Mouse (Mus musculus) c-Kit-positive CD71-positive TER-119-negative erythroid progenitor cells, embryonic 14.5 days (primary cell): Measurements from ENCODE around the gene Glce.

Experiments
- DNase-seq: peaks from one replicate; pipeline ENCODE4 v3.0.0-alpha.2; 2013; ENCODE audit warnings: low read depth

Glce gene

DNA sequence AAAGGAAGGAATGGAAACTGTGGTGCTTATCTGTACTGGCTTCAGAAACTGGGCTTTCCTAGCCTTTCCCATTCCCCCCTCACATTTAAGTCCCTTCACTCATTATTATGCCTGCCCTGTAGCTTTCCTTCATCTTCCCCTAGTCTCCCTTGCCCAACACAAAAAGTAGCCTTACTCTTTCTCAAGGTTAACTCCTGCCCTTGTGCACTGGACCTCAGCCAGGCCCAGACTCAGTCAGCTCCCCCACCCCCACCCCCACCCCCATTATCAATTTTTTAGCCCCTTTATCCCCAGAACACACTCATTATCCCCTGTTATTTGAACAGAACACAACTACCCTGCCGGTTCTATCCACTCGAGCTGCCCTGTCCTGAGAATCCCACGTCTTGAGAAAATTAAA, 1.0 kb upstream of the Glce start:
- DNase-seq, result no peak

DNA sequence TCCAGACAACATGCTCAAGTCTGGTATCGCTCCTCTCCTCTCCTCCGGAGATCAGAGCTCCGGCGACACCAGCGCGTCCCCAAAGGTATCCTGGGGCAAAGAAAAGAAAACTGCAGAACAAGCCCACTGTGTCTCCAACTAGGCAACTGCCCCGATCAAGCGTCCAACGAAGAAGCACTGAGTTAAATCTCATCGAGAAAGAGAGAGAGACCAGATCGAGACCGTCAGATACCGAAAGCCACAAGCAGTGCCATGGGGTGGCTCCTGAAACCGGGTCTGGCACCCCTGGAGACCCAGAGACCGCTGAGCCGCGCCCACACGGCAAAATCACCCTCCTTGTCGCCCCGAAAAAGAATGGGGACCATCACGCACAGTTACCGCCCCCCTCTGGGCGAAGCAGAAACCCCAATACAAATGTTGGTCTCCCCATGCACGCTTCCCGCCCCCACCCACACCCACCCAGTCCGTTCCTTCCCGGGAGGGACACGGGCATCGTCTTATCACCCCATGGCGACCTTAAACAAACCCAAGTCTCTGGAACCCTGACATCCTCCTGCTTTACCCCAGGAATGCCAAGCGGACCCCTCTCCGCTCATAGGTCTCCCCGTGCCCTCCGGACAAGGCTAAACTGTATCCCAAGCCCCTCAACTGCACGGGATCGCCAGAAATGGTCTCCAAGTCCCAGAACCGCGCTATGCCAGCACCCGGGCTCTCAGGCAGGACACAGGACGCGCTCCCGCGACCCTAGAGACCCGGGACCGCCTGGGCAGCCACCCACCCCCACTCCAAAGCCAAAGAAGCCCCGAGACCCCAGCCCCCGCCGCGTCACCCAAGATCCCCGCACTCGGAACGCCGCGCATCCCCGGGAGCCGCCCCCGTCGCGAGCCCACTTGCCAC, 656 bp downstream of the Glce start:
- no peak for DNase-seq

DNA sequence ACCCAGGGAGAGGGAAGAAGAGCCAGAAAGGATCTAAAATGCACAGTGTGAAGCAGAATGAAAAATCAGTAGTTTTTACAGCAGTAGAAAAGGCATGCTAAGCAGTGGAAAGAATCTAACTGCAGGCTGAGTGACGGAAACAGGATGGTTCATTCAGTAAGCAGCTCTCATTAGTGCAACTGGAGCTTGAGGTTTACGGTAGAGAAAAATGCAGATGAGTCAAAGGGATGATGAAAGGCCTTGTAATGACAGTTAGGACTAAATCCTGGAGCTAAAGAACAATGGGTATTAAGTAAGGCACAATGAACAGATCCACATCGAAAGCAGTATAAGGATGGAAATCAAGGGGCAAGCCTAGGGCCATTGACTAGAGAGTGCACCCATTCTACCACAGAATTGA, 3.7 kb downstream of the Glce start:
- DNase-seq, result no peak

GRCm38 (mm10) chr9:62115826-62116225, 6.6 kb downstream of the Glce start:
- DNase-seq, result no peak

DNA sequence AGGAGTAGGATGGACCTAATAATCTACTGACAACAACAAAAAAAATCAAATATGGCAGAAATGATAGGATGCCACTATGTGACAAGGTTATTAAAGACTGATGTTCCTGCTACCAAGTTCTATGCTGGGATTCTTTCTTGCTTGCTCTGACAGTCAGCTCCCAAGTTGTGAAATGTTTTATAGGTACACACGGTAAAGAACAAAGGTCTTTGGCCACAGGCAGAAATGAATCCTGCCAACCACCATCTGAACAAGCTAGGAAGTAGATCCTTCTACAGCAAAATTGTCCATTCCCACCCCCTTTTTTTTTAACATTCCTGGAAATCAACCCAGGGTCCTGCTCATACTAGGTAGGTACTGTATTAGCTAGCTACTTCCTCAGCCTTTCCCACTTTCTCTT, 25.9 kb downstream of the Glce start:
- no peak for DNase-seq

DNA sequence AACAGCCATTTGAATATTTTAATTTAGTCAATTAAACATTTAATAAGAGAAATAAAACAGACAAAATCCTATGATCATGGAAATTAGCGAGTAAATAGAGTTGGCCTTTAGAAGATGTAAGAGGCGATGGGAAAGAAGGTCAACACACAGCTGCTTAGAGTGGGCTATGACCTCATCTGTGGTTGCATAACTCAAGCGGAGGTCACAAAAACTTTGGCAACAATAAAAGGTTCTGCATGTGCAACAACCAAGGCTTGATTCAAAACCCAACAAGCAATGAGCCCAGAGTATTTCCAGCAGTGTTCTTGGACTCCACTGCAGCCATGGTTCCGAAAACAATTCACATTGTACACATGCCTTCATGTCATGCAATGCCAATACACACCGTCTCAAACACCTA, 30.9 kb downstream of the Glce start:
- DNase-seq, result no peak

- DNase-seq, result peak; percentile 8
Observed at GRCm38 (mm10) chr9:62085548-62085947, 36.9 kb downstream of the Glce start.

- no peak for DNase-seq
Observed at GRCm38 (mm10) chr9:62084896-62085295, 37.6 kb downstream of the Glce start.

DNA sequence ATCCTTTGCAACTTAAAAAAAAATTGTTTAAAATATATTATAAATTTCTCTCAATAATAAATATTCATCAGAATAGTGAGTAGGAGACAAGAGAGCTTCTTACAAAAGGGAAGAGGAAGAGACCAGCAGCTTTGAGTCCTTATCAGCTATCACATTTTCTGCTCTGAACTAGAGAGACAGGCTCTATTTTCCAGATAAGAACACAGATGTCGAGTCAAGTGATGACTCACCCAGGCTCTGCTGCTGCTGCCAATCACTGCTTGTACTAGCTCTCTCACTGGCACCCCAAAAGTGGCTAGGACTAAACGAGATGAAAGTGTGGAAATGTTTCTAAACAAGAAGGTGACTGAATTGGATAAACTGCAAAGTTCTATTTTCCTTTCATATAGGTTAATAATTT, 39.5 kb downstream of the Glce start:
- peak; percentile 47 for DNase-seq

GRCm38 (mm10) chr9:62081542-62081941, 40.9 kb downstream of the Glce start:
- DNase-seq, result no peak

DNA sequence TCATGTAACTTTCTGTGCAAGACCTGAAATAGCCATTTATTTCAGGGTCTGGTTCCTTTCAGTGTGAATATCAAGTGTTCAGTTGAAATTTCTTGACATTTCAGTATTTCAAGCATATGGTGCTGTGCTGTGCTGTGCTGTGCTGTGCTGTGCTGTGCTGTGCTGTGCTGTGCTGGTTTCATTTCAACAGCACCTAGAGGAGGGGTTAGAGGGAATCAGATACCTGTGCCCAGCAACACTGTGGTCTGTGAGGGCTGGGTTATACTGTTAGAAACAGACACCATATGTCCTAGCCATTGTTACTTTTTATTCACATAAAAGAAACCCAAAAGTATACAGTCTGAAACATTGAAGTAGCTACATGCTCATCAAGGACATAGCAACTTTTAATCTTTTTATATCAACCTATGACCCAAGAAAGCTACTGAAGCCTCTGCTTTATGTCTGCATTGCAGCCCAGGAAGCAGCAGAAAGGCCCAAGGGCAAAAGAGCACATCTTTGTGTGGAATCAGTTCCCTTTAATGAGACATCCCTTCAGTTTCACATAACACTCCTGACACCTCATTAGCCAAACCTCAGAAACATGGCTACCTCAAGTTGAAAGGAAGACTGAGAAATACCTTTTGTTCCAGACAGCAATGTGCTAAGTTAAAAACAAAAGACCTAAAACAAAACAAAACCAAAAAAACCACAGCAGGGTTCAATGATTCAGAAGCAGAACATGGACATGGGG, 42.3 kb downstream of the Glce start:
- DNase-seq, result no peak

DNA sequence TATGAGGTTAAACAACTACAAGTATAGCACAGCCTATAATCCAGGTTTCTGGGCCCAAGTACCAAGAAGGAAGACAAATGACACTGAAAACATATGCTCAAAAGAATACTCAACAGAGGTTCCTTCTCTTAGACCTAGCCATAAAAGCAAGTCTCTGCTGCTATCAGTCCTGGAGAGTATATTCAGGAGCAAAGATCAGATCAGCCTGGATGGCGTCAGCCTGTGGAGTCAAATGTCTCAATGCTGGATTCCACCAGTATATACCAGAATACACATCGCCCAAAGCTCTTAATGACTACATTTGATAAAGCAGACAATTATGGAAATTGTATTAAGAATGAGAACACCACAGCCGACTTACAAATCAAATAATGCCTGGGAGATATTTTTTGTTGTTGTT, 60.2 kb downstream of the Glce start:
- DNase-seq, result no peak

DNA sequence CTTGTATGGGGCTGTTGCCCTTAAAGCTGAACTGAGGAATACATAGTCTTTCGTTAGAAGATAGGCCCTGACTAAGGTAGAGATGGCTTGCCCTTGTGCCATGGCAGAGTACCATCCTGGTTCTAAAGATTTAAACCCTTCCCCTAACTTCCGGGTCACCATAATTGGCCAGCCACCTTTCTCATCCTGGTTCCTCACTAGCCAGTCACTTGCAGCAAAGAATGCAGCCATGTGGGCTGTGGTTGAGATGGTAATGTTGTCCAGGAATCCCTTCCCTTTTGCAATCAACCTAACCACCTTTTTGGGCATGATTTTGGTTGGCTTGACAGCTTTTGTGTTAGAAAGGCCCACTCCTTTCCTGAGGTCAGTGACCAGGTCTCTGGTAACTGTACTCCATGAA, 62.0 kb downstream of the Glce start:
- DNase-seq, result no peak

DNA sequence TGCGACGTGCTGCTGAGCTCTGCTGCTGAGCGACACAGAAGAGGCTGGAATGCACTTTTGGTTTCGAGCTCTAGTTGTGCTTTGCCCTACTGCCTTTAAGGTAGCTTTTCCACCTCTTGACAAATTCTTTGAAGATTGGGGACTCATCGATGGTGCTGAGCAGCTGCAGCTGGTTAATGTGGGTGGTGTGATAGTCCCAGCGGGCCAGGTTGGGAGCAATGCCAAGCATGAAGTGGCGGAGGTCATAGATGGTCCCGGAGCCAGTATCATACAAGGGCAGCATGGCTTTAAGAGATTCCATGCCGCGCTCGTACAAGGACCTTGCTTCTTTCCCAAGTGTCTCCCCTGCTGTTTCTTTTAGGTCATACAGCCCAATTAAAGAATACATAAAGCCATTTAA, 62.5 kb downstream of the Glce start:
- DNase-seq, result no peak

- DNase-seq, result no peak
Observed at GRCm38 (mm10) chr9:62057881-62058506, 64.5 kb downstream of the Glce start.

- no peak for DNase-seq
Observed at GRCm38 (mm10) chr9:62056206-62056605, 66.2 kb downstream of the Glce start.

DNA sequence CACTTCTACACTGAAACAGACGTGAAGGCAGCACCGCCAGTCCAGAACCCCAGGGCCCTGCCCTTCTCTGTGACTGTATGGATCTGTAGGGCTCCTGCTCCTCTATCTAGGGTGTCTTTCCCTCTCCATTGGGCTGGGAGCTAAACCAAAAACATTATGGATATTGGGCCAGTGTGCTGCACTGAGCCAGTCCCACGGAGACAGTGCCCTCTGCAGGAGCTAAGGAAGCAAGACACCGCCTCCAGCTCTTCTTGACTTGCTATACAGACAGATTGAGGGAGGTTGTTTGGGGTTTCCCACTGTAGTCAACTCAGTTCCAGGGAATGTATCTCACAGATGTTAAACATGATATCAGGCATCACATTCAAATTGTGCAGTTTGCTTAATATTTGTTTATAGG, 71.7 kb downstream of the Glce start:
- DNase-seq, result no peak

- no peak for DNase-seq
Observed at GRCm38 (mm10) chr9:62049166-62049565, 73.3 kb downstream of the Glce start.

DNA sequence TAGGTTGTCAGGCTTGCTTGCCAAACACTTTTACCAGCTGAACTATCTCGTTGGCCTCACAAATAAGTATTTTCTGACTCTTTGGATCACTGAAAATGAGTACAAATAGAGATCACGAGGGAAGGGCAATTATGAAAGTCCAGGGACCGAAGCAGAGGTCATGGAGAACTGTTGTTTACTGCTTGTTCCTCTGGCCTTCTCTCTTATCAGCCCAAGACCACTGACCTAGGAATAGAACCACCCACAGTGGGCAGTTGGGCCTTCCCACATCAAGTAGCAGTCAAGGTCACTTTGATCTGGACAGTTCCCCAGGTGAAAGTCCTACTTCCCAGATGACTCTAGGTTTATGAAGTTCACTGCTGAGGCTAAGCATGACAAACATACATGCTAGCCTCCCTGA, 80.3 kb downstream of the Glce start:
- DNase-seq, result no peak

DNA sequence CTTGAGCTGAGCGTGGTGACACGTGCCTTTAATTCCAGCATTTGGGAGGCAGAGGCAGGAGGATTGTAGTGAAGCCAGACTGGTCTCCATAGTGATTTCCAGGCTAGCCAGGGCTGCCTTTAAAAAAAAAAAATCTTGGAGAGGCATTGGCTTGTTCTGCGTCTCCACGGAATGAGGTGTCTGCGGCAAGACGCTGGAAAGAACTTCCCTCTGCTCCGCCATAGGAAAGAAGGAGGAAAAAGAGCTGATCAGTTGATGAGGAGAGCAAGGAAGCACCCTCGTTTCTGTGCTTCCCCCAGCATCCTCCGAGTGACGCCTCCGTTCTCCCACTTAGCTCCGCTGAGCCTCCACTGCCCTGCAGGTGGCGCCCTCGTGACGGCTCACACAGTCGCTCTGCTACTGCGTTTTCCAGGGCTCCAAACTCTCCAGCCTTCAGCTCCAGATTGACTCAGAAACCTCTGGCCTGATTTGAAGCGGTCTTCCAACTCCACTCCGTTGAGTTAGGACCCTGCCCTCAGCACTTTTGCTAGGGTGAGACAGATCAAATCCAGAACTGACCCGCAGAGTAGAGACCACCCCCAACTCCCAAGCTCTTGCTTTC, 82.3 kb downstream of the Glce start:
- peak; percentile 39 for DNase-seq

DNA sequence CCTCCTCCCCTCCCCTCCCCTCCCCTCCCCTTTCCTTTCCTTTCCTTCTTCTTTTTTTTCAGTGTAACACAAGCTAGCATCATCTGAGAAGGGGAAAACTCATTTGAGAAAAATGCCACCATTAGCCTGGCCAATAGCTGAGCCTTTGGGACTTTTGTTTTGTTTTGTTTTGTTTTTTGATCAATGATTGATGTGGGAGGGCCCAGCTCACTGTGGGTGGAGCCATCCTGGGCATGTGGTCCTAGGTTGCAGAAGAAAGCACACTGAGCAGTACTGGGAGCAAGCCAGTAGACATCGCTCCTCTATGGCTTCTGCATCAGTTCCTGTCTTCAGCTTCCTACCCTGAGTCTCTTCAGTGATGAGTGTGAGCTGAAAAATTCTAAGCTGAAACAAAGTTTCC, 86.6 kb downstream of the Glce start:
- DNase-seq, result no peak

- DNase-seq, result no peak
Observed at GRCm38 (mm10) chr9:62032206-62032605, 90.2 kb downstream of the Glce start.

- no peak for DNase-seq
Observed at GRCm38 (mm10) chr9:62028072-62028471, 94.4 kb downstream of the Glce start.
